Mouse (Mus musculus) cortical plate, adult 2 months (tissue): ENCODE measurements around the gene Rhebl1. TPM values are rescaled to one million over a fixed set of nuclear protein-coding genes. Genes with fewer than 3 reads are reported as not detected.
A peak's percentile ranks its signal among the peaks of the same experiment; 100 is the strongest.

Experiments used
- H3K27ac ChIP-seq: fragments of 200-500 bp; 2 replicates; pipeline ENCODE4 v1.5.1; 2012; ENCODE audit warnings: low read length, control low read depth, inconsistent platforms; ENCODE audit not compliant: insufficient read depth
- H3K4me1 ChIP-seq: fragments of 200-500 bp; 2 replicates; pipeline ENCODE4 v1.6.1; 2011; ENCODE audit warnings: low read length; ENCODE audit not compliant: control insufficient read depth, insufficient read depth
- H3K4me3 ChIP-seq: fragments of 200-500 bp; 2 replicates; pipeline ENCODE4 v1.5.1; 2011; ENCODE audit warnings: mild to moderate bottlenecking, low read length, control low read depth; ENCODE audit not compliant: insufficient read depth
- CTCF ChIP-seq: fragments of 200-500 bp; IDR thresholded peaks from 2 replicates; pipeline ENCODE4 v1.5.1; 2011; ENCODE audit warnings: mild to moderate bottlenecking, control low read depth, low read length; ENCODE audit not compliant: insufficient read depth; ENCODE audit errors: extremely low read depth
- POLR2A ChIP-seq: fragments of 200-500 bp; IDR thresholded peaks from 2 replicates; pipeline ENCODE4 v1.6.1; 2011; ENCODE audit warnings: mild to moderate bottlenecking, low read length, control low read depth; ENCODE audit not compliant: insufficient read depth; ENCODE audit errors: extremely low read depth
- polyA plus RNA-seq: library from polyadenylated mRNA; depleted of rRNA; stranded (reverse); fragments of >200 nt; gene quantifications from 2 replicates; pipeline ENCODE4 v1.2.3, GENCODE M21; 2012

Gene Rhebl1
- polyA plus RNA-seq, 1 experiment = 18.3 TPM

GRCm38 (mm10) chr15:98894746-98895634, 650 bp upstream of the Rhebl1 start:
- TF ChIP-seq CTCF (no peak), POLR2A (no peak)
- H3K4me3 ChIP-seq = peak overlapping the region; percentile 44; the same call in 1 of the 2 replicates
- peaks cover 3% of the 10 kb centered on the region for H3K4me1 ChIP-seq
- no peak overlapping the region for H3K27ac ChIP-seq

GRCm38 (mm10) chr15:98893036-98893435, 1.3 kb downstream of the Rhebl1 start:
- Histone ChIP-seq H3K4me1 (peaks cover 3% of the 10 kb centered on the region), H3K27ac (no peak overlapping the region), H3K4me3 (no peak overlapping the region)
- no peak for TF ChIP-seq CTCF
- no peak for TF ChIP-seq POLR2A

DNA sequence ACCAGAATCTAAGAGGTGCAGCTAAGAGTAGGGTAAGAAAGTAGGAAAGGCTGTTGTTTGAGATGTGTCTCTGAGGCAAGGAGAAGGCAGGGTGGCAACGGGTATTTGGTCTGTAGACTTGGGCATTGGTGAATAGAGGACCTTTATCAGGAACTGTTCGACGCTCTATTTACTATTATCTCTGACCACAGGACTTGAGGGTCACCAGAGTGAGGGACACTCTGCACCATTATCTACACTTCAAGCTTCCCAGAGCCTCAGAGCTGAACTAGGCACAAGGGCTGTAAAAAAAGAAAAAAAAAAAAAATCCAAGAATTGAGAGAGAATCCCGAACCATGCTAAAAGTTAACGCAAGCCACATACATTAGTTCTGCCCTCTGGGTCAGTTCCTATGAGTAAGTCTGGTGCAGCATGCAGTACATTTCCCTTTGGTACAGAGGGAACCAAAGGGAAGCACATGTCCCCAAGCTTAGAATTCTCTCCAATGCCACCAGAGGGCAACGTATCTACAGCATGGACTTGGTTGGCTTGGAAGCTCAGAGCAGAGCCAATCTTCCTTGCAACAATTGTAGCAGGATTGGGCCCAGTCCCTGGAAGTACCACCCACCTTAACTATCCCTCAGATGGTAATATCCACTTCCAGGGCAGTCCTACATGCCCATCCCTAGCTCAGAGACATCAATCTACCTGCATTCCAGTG, 2.3 kb downstream of the Rhebl1 start:
- TF ChIP-seq CTCF = peak; percentile 98
- no peak for TF ChIP-seq POLR2A
- H3K27ac ChIP-seq = no peak overlapping the region
- H3K4me3 ChIP-seq = no peak overlapping the region
- H3K4me1 ChIP-seq = peaks cover 3% of the 10 kb centered on the region

- H3K4me3 ChIP-seq = no peak overlapping the region
- H3K4me1 ChIP-seq = peaks cover 3% of the 10 kb centered on the region
- H3K27ac ChIP-seq = no peak overlapping the region
- TF ChIP-seq CTCF (no peak), POLR2A (no peak)
Observed at GRCm38 (mm10) chr15:98891198-98891742, 3.1 kb downstream of the Rhebl1 start.

DNA sequence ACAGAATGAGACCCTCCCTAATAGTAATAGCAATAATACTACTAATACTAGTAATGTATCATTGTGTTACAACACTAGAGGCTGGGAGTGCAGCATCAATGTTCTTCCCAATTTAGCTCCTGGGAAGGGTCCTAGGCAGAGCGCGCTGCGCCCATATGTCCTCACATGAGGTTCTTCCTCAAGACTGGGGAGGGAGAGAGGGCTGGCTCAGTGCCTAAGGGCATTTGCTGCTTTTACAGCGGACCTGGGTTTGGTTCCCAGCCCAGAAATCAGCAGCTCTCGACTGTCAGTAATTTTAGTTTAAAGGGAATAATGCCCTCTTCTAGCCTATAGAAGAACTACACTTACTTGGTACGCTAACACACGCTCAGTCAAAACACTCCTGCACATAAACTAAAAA, 6.8 kb downstream of the Rhebl1 start:
- Histone ChIP-seq H3K4me1 (no peaks in the 10 kb centered on the region), H3K4me3 (no peak overlapping the region), H3K27ac (no peak overlapping the region)
- TF ChIP-seq CTCF (no peak), POLR2A (no peak)

GRCm38 (mm10) chr15:98886667-98887387, 7.5 kb downstream of the Rhebl1 start:
- Histone ChIP-seq H3K4me1 (no peaks in the 10 kb centered on the region), H3K27ac (no peak overlapping the region), H3K4me3 (no peak overlapping the region)
- TF ChIP-seq CTCF (no peak), POLR2A (no peak)

- Histone ChIP-seq H3K27ac (no peak overlapping the region), H3K4me3 (no peak overlapping the region), H3K4me1 (0 out of 2 replicates have a peak, but pooled peaks cover 3% of the 10 kb centered on the region)
- TF ChIP-seq CTCF = no peak
Observed at GRCm38 (mm10) chr15:98884106-98884505, 10.2 kb downstream of the Rhebl1 start.

DNA sequence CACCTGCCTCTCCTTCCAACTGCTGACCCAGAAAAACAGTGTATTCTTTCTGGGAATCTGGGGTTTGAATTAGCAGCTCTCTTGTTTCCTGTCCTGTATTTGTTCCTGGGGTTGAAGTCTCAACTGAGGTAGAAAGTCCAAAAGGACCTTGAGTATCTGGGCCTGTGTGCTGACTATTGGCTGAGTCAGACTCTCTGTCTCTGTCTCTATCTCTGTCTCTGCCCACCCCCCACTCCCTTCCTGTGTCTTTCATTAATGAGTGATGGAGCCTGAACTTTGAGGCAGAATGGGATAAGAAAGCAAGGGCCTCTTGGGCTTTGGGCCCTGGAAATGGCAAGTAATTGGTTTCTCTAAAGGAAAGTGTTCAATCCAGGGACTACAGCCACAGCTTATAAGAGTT, 10.7 kb downstream of the Rhebl1 start:
- Histone ChIP-seq H3K4me1 (0 out of 2 replicates have a peak, but pooled peaks cover 3% of the 10 kb centered on the region), H3K27ac (no peak overlapping the region), H3K4me3 (no peak overlapping the region)
- TF ChIP-seq CTCF = no peak
- TF ChIP-seq POLR2A = no peak

DNA sequence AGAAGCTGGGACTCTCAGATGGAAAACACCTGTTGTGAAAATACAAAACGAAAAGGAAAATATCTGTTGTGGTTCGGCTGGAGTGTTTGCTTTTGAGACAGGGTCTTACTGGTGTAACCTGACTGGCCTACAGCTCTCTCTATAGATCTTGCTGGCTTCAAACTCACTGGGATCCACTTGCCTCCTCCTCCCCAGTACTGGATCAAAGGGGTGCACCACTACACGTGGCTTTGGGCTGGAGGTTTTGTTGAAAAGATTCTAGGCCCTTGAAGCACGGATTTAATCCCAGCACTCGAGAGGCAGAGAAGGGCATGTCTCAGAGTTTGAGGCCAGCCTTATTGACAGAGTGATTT, 12.7 kb downstream of the Rhebl1 start:
- H3K4me1 ChIP-seq = 0 out of 2 replicates have a peak, but pooled peaks cover 3% of the 10 kb centered on the region
- TF ChIP-seq CTCF = no peak
- TF ChIP-seq POLR2A = no peak
- H3K4me3 ChIP-seq = no peak overlapping the region; the same call in 1 of the 2 replicates
- H3K27ac ChIP-seq = no peak overlapping the region
